Mouse (Mus musculus): ENCODE measurements around the gene Arl8a. TPM values are rescaled to one million over a fixed set of nuclear protein-coding genes. Genes with fewer than 3 reads are reported as not detected.

Arl8a gene
- polyA plus RNA-seq, 1 experiment from 2014 or later = 68.8 TPM

DNA sequence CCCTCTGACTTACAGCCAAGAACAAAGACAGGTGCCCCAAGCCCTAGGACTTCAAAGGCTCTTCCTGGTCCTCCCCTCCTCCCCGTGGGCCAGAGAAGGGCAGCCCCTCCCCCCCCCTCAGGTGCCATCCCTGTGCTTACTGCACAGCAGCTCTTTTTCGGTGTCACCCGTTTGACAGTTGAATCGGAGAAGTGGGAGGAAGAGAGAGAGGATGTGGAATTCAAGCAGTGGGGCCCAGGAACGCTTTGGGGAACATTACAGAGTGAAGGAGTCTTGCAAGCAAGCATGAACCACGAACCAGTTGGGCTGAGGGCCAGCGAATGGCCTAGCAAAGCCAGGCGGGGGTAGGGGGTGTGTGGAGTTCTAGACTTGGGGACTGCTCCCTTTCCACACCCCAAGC, 15.1 kb upstream of the Arl8a start:
- H3K27me3 ChIP-seq (replicated peaks; ENCODE audit: control insufficient read depth, insufficient read depth, low read length) = peaks cover 8% of the 10 kb centered on the region; the same call in 1 of the 2 replicates
- H3K9me3 ChIP-seq (ENCODE audit: control insufficient read depth) = no peaks in the 10 kb centered on the region
- H3K27ac ChIP-seq (ENCODE audit: low read depth, low read length) = no peak overlapping the region
- H3K4me2 ChIP-seq (replicated peaks; ENCODE audit: low read depth) = no peak overlapping the region
- H3K9ac ChIP-seq (ENCODE audit: low read depth, low read length) = no peak overlapping the region
- no peaks in the 10 kb centered on the region for H3K4me1 ChIP-seq (replicated peaks; ENCODE audit: control insufficient read depth, insufficient read depth, low read length)
- no peak for ATAC-seq
- 39% methylated on average over 8 of the region's 8 CpGs for WGBS
- no peak for TF ChIP-seq CTCF (IDR thresholded peaks at IDR 0.05; ENCODE audit: low read depth)
- no peak overlapping the region for H3K4me3 ChIP-seq (ENCODE audit: low read depth, low read length)
- H3K36me3 ChIP-seq (ENCODE audit: control insufficient read depth, insufficient read depth) = no peaks in the 10 kb centered on the region

DNA sequence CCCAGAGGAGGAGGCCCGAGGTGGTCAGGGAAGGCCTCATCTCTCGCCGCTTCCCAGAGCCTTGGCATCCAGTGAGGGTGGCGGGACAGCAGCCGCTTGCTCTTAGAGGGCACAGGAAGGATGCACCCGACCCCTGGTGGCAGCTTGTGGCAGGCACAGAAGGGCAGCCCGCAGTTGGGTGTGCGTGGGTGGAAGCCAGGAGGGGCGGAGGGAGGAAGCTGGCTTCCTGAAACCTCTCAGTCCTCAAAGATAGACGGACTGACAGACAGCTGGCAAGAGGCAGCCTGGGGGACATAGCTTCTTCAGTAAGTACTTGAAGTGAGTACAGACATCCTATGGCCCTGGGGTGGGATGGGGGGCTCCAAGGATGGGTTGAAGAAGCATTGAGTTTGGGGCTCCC, 14.2 kb upstream of the Arl8a start, which contains the start of gene Ptpn7:
TSS of gene Ptpn7 (plus strand) at position 228 of the 400 bp plus-strand sequence.
- no peak within 1 kb of the TSS for H3K4me3 ChIP-seq (ENCODE audit: low read depth, low read length)
- H3K4me2 ChIP-seq (replicated peaks; ENCODE audit: low read depth) = no peak within 1 kb of the TSS
- WGBS = 33% methylated on average over 10 of the region's 10 CpGs
- no peaks in the 10 kb centered on the region for H3K4me1 ChIP-seq (replicated peaks; ENCODE audit: control insufficient read depth, insufficient read depth, low read length)
- H3K9me3 ChIP-seq (ENCODE audit: control insufficient read depth) = no peaks in the 10 kb centered on the region
- peaks cover 8% of the 10 kb centered on the region; the same call in 1 of the 2 replicates for H3K27me3 ChIP-seq (replicated peaks; ENCODE audit: control insufficient read depth, insufficient read depth, low read length)
- TF ChIP-seq CTCF (IDR thresholded peaks at IDR 0.05; ENCODE audit: low read depth) = peak; percentile 79
- H3K9ac ChIP-seq (ENCODE audit: low read depth, low read length) = no peak within 1 kb of the TSS
- ATAC-seq = peak; percentile 41; the same call in 1 of the 2 replicates
- no peak within 1 kb of the TSS for H3K27ac ChIP-seq (ENCODE audit: low read depth, low read length)
- H3K36me3 ChIP-seq (ENCODE audit: control insufficient read depth, insufficient read depth) = no peaks in the 10 kb centered on the region

DNA sequence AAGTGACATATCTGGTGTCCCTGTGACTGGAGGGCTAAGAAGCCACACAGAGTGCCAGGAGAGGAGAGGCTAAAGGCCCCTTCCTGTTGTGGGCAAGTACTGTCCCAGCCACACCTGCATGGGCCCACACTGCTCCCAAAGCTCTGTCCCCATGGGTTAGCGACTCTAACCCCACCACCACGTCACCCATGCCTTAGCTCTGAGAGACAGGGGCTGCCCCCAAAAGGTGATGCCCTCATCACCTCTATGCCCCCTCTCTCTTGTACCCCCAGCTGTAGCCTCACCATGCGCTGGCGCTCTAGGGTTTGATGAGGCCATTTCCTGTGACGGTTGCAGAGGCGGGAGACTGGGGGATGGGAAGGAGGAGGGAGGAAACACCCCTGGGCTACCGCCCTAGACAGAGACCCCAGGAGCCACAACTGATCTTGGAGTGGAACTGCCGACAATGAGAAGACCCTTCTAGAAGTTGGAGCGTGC, 13.7 kb upstream of the Arl8a start:
- Histone ChIP-seq H3K4me1 (replicated peaks; ENCODE audit: control insufficient read depth, insufficient read depth, low read length) (no peaks in the 10 kb centered on the region), H3K4me3 (ENCODE audit: low read depth, low read length) (no peak overlapping the region), H3K27me3 (replicated peaks; ENCODE audit: control insufficient read depth, insufficient read depth, low read length) (peaks cover 8% of the 10 kb centered on the region; the same call in 1 of the 2 replicates), H3K9ac (ENCODE audit: low read depth, low read length) (no peak overlapping the region), H3K36me3 (ENCODE audit: control insufficient read depth, insufficient read depth) (no peaks in the 10 kb centered on the region), H3K27ac (ENCODE audit: low read depth, low read length) (no peak overlapping the region), H3K9me3 (ENCODE audit: control insufficient read depth) (no peaks in the 10 kb centered on the region), H3K4me2 (replicated peaks; ENCODE audit: low read depth) (no peak overlapping the region)
- no peak for ATAC-seq
- TF ChIP-seq CTCF (IDR thresholded peaks at IDR 0.05; ENCODE audit: low read depth) = no peak
- 90% methylated on average over 9 of the region's 9 CpGs for WGBS

DNA sequence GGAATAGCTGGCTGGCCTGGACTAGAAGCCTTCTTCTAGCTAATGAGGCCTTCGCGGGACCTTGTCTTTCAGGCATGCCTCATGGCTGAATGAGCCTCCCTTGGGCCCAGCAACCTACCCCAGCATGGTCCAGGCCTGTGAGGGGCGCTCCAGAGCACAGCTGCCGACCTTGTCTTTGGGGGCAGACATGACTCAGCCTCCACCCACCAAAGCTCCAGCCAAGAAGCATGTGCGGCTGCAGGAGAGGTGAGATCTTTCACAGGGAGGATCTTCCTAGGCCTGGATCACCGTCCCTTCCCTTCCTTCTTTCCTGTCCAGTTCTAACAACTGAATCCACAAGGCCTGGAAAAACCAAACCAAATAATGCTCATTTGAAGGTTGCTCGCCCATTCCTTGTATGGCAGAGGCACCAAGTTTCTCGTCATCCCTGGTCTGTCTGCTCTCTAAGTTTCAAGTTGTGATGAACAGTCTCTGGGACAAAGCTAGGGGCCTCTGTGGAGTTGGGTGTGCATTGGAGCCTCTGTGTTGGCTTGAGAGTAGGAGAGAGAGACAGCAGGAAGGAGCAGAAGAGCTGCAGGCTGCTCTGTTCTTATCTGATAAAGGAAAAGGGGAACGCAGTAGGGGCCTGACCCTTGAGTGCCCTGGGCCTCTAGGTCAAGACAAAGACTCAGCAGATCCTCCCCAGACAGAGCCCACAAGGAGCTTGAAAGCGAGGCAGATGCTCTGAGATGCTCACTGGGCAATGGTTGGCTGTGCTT, 12.8 kb upstream of the Arl8a start:
- H3K4me2 ChIP-seq (replicated peaks; ENCODE audit: low read depth) = no peak overlapping the region
- H3K4me1 ChIP-seq (replicated peaks; ENCODE audit: control insufficient read depth, insufficient read depth, low read length) = no peaks in the 10 kb centered on the region
- no peaks in the 10 kb centered on the region for H3K9me3 ChIP-seq (ENCODE audit: control insufficient read depth)
- H3K4me3 ChIP-seq (ENCODE audit: low read depth, low read length) = no peak overlapping the region
- no peak for TF ChIP-seq CTCF (IDR thresholded peaks at IDR 0.05; ENCODE audit: low read depth)
- H3K27me3 ChIP-seq (replicated peaks; ENCODE audit: control insufficient read depth, insufficient read depth, low read length) = peaks cover 8% of the 10 kb centered on the region; the same call in 1 of the 2 replicates
- no peak overlapping the region for H3K27ac ChIP-seq (ENCODE audit: low read depth, low read length)
- no peak overlapping the region for H3K9ac ChIP-seq (ENCODE audit: low read depth, low read length)
- no peaks in the 10 kb centered on the region for H3K36me3 ChIP-seq (ENCODE audit: control insufficient read depth, insufficient read depth)
- no peak for ATAC-seq
- 73% methylated on average over 10 of the region's 10 CpGs for WGBS

DNA sequence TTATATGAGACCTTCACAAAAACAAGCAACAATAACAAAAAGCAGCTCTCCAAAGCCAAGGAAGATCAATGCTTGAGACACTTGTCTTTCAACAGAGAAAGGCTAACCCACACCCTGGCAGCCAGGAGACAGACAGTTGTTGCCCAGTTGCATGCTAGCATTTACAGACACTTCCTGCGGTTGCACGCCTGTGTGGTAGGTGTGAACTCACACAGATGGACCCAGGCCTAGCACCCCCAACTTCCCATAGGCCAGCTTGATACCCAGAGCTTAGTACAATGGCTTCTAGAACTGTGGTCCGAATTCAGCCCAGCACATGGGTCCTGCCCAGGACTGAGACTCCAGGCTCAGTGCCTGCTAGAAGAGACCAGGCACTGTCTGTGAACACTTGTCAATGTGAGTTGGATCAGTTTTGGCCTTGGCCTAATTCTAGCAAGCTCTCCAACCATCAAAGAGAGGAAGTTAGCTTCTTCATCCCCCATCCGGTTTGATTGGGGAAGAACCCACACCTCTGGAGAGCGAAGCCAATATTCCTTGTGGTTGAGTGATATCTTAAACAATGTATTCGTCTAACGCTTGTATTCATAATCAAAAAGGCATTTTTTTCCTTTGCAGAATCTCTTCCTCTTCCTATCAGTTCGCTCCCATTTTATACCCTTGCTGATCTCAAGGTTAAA, 11.4 kb upstream of the Arl8a start:
- no peaks in the 10 kb centered on the region for H3K9me3 ChIP-seq (ENCODE audit: control insufficient read depth)
- no peaks in the 10 kb centered on the region for H3K36me3 ChIP-seq (ENCODE audit: control insufficient read depth, insufficient read depth)
- WGBS = 85% methylated on average over 8 of the region's 8 CpGs
- H3K9ac ChIP-seq (ENCODE audit: low read depth, low read length) = no peak overlapping the region
- H3K27me3 ChIP-seq (replicated peaks; ENCODE audit: control insufficient read depth, insufficient read depth, low read length) = no peaks in the 10 kb centered on the region
- H3K4me3 ChIP-seq (ENCODE audit: low read depth, low read length) = no peak overlapping the region
- no peak for TF ChIP-seq CTCF (IDR thresholded peaks at IDR 0.05; ENCODE audit: low read depth)
- no peak overlapping the region for H3K27ac ChIP-seq (ENCODE audit: low read depth, low read length)
- ATAC-seq = no peak
- no peaks in the 10 kb centered on the region for H3K4me1 ChIP-seq (replicated peaks; ENCODE audit: control insufficient read depth, insufficient read depth, low read length)
- H3K4me2 ChIP-seq (replicated peaks; ENCODE audit: low read depth) = no peak overlapping the region

DNA sequence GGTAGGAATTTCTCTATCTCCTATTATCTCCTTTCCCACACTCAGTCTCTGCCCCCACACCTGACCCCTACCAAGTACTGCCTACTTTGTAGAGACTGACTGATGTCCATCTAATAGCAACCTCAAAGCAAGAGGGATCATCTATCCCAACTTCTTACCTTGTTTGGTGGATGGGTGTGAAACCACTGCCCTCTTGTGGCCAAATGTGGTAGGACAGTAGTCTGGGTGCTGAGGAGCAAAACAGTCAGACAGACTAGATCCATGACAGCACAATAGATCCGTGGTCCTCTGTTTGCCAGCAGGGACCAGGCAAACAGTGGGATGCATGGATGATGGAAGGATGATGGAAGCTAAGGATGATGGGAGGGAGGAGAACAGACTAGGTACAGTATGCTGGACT, 10.1 kb upstream of the Arl8a start:
- H3K9ac ChIP-seq (ENCODE audit: low read depth, low read length) = no peak overlapping the region
- no peaks in the 10 kb centered on the region for H3K9me3 ChIP-seq (ENCODE audit: control insufficient read depth)
- H3K36me3 ChIP-seq (ENCODE audit: control insufficient read depth, insufficient read depth) = no peaks in the 10 kb centered on the region
- ATAC-seq = no peak
- no peaks in the 10 kb centered on the region for H3K4me1 ChIP-seq (replicated peaks; ENCODE audit: control insufficient read depth, insufficient read depth, low read length)
- TF ChIP-seq CTCF (IDR thresholded peaks at IDR 0.05; ENCODE audit: low read depth) = peak; percentile 99
- no peak overlapping the region for H3K4me2 ChIP-seq (replicated peaks; ENCODE audit: low read depth)
- no peak overlapping the region for H3K27ac ChIP-seq (ENCODE audit: low read depth, low read length)
- no peaks in the 10 kb centered on the region for H3K27me3 ChIP-seq (replicated peaks; ENCODE audit: control insufficient read depth, insufficient read depth, low read length)
- H3K4me3 ChIP-seq (ENCODE audit: low read depth, low read length) = no peak overlapping the region
- 7% methylated on average over 1 of the region's 1 CpGs for WGBS
